Mouse (Mus musculus) brain, embryonic 14.5 days (tissue): ENCODE measurements around the gene Krt78. TPM values are rescaled to one million over a fixed set of nuclear protein-coding genes. Genes with fewer than 3 reads are reported as not detected.
"Not testable (repeated sequence)": the region's sequence is repeated elsewhere in the genome, so short reads cannot be mapped to it uniquely, and the experiment has no call there.

Experiments
- DNase-seq: peaks from one replicate; pipeline ENCODE4 v3.0.0-alpha.2; 2011; ENCODE audit warnings: low read depth
- CTCF ChIP-seq: fragments of 200-500 bp; IDR thresholded peaks from 2 replicates; pipeline ENCODE4 v1.5.1; 2012; ENCODE audit warnings: inconsistent platforms, mild to moderate bottlenecking, moderate library complexity, borderline replicate concordance; ENCODE audit not compliant: insufficient read depth, insufficient read length; ENCODE audit errors: extremely low read depth
- POLR2A ChIP-seq: fragments of 200-500 bp; IDR thresholded peaks from 2 replicates; pipeline ENCODE4 v1.6.1; 2012; ENCODE audit warnings: mild to moderate bottlenecking, inconsistent platforms, borderline replicate concordance; ENCODE audit not compliant: poor library complexity, insufficient read depth, insufficient read length, severe bottlenecking; ENCODE audit errors: extremely low read depth
- polyA plus RNA-seq: library from polyadenylated mRNA; depleted of rRNA; stranded (reverse); fragments of >200 nt; gene quantifications from 2 replicates; pipeline ENCODE4 v1.2.3, GENCODE M21; 2012; rRNA removed

The Krt78 gene
- 0.03 TPM in 1 of 2 replicates, not detected in the other for polyA plus RNA-seq

- no peak for DNase-seq
- TF ChIP-seq CTCF (no peak), POLR2A (no peak)
Observed at GRCm38 (mm10) chr15:101954187-101954586, at the start of gene Krt78. Gene Krt78 (minus strand): TSS chr15:101954287.

DNA sequence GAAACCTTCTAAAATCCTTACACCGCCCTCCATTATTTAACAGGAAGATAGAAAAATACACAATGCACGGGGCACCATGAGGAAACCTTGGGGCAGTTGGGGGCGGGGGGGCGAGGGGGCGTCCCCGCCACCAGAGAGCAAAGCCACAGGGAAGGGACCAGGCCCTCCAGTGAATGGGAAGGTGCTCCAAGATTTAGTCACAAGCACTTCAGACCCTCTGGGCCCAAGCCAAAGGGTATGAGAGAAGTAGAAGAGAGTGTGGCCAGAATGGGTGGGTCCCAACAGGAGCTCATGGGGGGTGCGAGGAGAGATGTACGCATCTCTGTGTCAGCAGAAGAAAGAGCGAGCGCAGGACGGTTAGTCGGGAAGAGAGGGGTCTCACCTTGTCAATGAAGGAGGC lies 49.4 kb upstream of the Krt78 start:
- TF ChIP-seq CTCF (no peak), POLR2A (no peak)
- no peak for DNase-seq

- no peak for TF ChIP-seq CTCF
- no peak for TF ChIP-seq POLR2A
- DNase-seq = peak; percentile 60
Observed at GRCm38 (mm10) chr15:102002646-102003488, 48.8 kb upstream of the Krt78 start.

DNA sequence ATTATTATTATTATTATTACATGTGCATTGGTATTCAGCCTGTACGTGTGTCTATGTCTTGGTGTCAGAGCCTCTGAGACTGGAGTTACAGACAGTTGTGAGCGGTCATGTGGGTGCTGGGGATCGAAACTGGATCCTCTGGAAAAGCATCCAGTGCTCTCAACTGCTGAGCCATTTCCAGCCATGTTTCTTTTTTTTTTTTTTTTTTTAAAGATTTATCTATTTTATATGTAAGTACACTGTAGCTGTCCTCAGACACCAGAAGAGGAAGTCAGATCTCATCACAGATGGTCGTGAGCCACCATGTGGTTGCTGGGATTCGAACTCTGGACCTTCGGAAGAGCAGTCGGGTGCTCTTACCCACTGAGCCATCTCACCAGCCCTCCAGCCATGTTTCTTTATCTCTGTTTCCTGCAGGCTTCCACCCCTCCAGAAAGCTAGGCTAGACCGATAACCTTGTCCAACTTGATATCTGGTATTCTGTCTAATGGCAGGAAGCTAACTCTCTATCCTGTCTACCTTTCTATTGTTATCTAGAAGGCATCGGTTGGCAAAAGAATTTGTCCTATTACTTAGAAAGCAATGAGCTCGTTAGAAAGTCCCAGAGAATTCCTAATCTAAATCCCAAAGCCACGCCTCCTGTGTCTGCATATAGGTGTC lies 45.7 kb upstream of the Krt78 start:
- TF ChIP-seq CTCF = no peak
- TF ChIP-seq POLR2A = no peak

DNA sequence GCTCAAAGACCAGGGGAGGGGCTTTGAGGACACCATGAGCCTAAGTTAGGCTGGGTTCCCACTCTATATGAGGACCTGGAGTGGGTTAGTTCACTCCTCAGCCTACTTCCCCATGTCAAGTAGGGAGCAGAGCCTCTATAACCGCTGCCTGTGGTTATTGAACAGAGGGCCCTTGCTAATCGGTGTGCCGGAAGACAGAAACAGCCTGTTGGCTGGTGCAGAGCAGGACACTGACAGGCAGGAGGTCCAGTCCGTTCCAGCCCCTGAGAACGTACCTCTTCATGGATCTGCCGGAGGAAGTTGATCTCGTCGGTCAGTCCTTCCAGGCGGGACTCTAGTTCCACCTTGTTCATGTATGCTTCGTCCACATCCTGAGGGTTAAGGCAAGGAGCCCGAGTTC lies 45.1 kb upstream of the Krt78 start:
- no peak for TF ChIP-seq CTCF
- no peak for DNase-seq

More for the DNA sequence above, 45.7 kb upstream of the Krt78 start:
- DNase-seq = no peak

DNA sequence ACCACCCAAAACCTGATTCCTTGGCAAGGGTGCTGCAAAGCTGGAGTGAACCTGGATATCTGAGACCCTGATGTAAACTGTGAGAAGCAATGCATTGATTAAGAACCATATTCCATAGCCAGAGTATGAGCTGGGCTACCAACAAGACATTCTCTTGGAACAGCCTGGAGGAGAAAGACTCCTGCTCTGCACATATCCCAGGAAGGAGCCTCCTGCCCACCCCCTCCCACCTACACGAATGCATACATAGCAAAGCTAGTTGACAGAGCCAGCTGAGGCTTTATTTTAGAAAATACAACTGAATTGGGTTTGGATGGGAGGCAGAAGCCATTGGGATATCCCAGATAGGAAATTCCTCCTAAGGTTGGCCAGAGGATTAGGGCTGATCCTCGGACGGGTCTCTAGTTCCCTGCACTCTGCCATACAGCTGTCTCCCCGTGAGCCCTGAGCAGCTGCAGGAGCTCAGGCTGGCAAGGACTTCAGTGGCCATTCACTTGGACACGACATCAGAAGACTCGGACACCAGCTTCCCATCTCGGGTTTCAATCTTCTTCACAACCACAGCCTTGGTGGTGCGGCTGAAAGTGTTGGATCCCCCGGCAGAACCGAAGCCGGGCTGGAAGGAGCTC lies 42.5 kb upstream of the Krt78 start:
- not testable (repeated sequence) for DNase-seq

- TF ChIP-seq POLR2A (no peak), CTCF (no peak)
- DNase-seq = no peak
Observed at GRCm38 (mm10) chr15:101995484-101996236, 41.6 kb upstream of the Krt78 start.

- DNase-seq = no peak
- TF ChIP-seq POLR2A (no peak), CTCF (no peak)
Observed at GRCm38 (mm10) chr15:101994365-101994764, 40.3 kb upstream of the Krt78 start.

GRCm38 (mm10) chr15:101990946-101991345 lies 36.9 kb upstream of the Krt78 start:
- no peak for TF ChIP-seq CTCF
- TF ChIP-seq POLR2A = no peak

DNA sequence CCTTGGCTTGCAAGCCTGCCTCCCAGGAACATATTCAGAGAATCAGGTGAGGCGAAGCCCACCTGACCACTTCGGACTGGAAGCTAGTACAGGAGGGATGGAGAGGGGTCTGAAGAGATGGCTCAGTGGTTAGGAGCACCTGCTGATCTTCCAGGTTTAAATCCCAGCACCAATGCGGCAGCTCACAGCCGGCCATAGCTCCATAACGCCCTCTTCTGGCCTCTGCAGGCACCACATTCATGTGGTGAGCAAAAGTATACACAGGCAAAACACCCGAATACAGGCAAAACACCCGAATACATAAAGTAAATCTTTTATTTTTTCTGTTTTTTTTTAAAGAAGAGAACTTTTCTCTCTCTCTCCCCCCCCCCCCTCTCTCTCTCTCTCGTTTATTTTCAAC lies 34.6 kb upstream of the Krt78 start:
- TF ChIP-seq CTCF (no peak), POLR2A (no peak)
- DNase-seq = no peak

More at GRCm38 (mm10) chr15:101990946-101991345, 36.9 kb upstream of the Krt78 start:
- DNase-seq = no peak

DNA sequence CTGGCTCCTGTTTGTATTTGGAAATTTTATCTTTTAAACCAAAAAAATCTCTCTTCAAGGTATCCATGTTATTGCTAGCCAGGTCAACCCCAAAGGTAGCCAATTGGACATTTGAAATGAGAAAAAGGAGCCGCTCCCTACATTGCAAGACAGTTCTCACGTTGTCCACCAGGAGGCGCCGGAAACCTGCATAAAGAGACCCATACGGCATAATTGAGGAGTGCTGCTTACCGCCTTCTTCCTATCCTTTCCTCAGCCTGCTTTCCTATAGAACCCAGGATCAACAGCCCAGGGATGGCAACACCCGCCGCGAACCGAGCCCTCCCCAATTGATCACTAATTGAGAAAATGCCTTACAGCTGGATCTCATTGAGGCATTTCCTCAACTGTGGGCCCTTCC lies 34.0 kb upstream of the Krt78 start:
- peak; percentile 87 for DNase-seq
- TF ChIP-seq CTCF = peak; percentile 94
- TF ChIP-seq POLR2A = no peak

DNA sequence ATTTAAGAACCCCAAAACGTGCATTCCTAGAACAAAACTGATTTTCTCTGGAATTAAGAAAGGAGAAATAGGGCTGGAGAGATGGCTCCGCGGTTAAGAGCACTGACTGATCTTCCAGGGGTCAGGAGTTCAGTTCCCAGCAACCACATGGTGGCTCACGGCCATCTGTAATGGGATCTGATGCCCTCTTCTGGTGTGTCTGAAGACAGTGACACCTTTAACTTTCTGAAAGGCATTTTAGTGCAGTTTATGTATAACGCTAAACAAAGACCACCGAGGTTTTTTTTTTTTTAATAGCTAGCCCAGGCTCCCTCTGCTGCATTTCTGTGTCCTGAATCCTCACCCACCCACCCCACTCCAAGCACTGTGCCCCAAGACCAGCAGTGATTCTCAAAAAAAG lies 30.7 kb upstream of the Krt78 start:
- DNase-seq = no peak
- TF ChIP-seq CTCF (no peak), POLR2A (no peak)
